Mouse (Mus musculus) gastrocnemius, adult 2 months (tissue): ENCODE measurements at regions not wholly inside any gene's neighbourhood (a gene's known extent, or its start where the extent isn't known, plus 50 kb on each side); places are given as distances from the start of the nearest gene placed in this dataset.

ENCODE experiments used
- DNase-seq: peaks from one replicate; pipeline ENCODE4 v3.0.0; 2022
- H3K27ac ChIP-seq: fragments of 200-600 bp; 2 replicates; pipeline ENCODE4 v1.8.1; 2022; ENCODE audit warnings: mild to moderate bottlenecking
- H3K4me3 ChIP-seq: fragments of 200-600 bp; 2 replicates; pipeline ENCODE4 v1.8.1; 2022; ENCODE audit warnings: mild to moderate bottlenecking, moderate library complexity
- CTCF ChIP-seq: fragments of 200-600 bp; IDR thresholded peaks from 2 replicates; pipeline ENCODE4 v1.8.1; 2022; ENCODE audit warnings: antibody characterized with exemption, mild to moderate bottlenecking, moderate library complexity
- intact Hi-C: fragments of 180-260 bp; cut with DNase I; formaldehyde crosslinking; loops from one replicate; pipeline ENCODE4 v1.15.1; 2025

DNA sequence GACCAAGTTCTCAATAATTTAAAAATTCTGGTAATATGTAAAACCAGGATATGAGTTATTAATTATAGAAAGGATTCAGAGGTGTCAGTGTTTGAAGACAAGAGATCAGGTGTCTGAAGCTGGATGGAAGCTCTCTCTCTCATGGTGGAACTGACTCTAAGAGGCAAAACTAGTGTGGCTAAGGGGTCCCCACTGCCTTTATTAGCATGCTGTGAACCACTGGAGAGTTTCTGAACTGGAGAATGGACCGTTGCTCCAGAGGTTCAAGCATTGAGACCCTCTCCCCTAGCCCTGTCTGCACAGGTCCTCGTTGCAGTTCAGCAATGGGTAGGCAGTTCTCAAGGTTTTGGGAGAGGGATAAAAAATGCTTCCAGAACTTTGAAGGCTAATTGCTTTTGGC, 191.4 kb upstream of the Gm5148 start:
- H3K4me3 ChIP-seq: no peak overlapping the region
- TF ChIP-seq CTCF: no peak
- H3K27ac ChIP-seq: peak overlapping the region; percentile 78
- intact Hi-C loops: loop anchor here (10.0 kb wide), 1 partner anchor 71 kb away; no protein-coding TSS in a partner anchor
- DNase-seq: no peak

DNA sequence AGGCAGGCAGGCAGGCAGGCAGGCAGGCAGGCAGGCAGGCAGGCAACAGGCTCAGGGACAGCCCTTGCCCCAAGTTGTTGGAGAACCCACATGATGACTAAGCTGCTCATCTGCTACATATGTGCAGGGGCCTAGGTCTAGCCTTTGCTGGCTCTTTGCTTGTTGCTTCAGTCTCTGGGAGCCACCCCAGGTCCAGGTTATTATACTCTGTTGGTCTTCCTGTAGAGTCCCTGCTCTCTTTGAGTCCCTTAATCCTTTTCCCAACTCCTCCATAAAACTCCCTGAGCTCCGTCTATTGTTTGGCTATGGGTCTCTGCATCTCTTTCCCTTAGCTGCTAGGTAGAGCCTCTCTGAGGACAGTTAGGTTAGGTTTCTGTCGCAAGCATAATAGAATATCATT, 189.8 kb upstream of the Gm5148 start:
- TF ChIP-seq CTCF: no peak
- H3K27ac ChIP-seq: no peak overlapping the region
- no peak for DNase-seq
- no peak overlapping the region for H3K4me3 ChIP-seq
- intact Hi-C loops: loop anchor here (10.0 kb wide), 1 partner anchor 69 kb away; no protein-coding TSS in a partner anchor

DNA sequence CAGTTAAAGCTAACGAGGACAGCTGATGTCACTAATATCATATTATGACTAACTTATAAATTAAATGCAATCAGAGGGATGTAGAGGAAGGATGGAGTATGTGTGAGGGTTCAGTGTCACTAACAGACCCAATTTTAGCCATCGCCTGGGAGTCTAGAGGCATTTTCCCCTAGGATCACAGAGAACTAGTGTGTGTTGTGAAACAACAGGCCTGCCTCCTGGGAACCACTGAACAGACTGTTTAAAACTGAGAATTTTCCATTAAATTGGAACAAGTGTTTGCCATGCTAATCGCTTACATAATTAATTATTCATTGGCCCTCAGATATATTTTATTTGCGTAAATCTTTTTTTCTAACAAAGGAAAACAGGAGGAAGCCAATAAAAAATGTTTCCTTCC, 185.5 kb upstream of the Gm5148 start:
- peak overlapping the region; percentile 70 for H3K27ac ChIP-seq
- no peak overlapping the region for H3K4me3 ChIP-seq
- intact Hi-C loops: loop anchor here (10.0 kb wide), 1 partner anchor 65 kb away; no protein-coding TSS in a partner anchor

DNA sequence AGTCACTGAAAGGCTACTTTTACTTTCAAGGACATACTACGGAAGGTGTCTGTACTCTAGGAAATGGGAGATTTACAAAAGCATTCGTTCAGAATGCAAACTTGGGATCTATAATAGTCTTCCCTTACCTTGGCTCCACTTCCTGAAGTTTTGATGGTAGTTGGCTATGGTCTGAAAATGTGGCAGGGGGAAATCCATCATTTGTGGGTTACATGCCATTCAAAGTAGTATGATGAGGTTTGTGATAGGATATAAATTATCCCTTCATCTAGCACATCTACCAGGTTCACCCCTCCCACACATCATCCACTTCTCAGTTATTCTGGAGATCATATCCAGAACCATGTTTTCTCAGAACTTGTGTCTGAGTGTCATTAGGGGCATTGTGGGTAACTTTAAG, 184.7 kb upstream of the Gm5148 start:
- DNase-seq: no peak
- peak overlapping the region; percentile 81; the same call in 1 of the 2 replicates for H3K27ac ChIP-seq
- H3K4me3 ChIP-seq: no peak overlapping the region
- TF ChIP-seq CTCF: no peak
- intact Hi-C loops: no loop called here

More for the DNA sequence above, 185.5 kb upstream of the Gm5148 start:
- no peak for TF ChIP-seq CTCF
- DNase-seq: no peak

DNA sequence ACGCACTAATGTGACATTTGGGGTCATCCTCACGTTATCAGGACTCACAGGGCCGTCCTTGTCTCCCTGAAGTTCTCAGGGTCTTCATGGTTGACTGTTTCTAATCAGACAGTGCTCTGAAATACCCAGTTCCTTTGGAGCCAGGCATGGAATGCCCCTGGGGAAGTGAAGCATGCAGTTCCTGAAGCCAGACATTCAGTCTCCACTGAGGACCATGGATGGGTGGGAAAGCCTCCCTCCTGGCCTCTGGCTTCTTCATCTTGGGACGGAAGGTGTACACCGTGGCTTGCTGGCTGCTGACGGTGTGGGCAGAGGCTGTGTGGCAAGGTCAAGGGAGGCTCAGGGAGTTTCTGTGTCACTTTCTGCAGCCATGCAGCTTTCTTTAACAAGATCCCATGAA, 184.2 kb upstream of the Gm5148 start:
- H3K4me3 ChIP-seq: no peak overlapping the region
- no peak for TF ChIP-seq CTCF
- no peak for DNase-seq
- intact Hi-C loops: no loop called here
- H3K27ac ChIP-seq: peak overlapping the region; percentile 81

DNA sequence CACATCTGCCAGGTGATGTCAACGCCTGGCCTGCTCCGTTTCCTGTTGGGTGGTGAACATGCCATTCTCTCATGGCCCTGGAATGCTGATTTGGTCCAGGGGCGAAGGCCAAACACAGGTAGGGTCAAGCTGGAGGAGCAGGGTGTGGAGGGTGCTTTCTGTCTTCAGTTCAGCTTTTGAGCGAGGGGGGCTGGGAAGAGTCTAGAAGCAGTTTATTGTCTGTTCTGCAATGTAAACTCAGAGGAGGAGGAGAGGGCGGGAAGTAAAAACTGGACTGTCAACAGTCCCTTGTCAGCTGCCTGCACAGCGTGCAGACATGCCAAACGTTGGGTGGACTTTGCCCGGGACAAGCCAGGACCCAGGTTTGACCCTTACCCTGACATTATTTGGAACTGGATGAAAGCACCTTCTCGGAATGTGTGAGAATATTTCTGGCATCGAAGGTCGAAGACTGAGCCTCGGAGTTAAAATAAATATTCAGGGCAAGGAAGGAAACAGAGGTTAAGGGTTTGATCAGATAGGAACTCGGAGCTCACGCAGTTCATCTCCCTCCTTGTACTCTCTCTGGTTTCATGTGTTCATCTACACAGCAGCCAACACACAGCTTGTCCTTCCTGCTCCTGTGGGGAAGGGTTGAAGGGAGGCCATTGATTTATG, 183.3 kb upstream of the Gm5148 start:
- Histone ChIP-seq H3K27ac (peak overlapping the region; percentile 81), H3K4me3 (no peak overlapping the region; the same call in 1 of the 2 replicates)
- peak; percentile 72 for DNase-seq
- intact Hi-C loops: no loop called here
- no peak for TF ChIP-seq CTCF

DNA sequence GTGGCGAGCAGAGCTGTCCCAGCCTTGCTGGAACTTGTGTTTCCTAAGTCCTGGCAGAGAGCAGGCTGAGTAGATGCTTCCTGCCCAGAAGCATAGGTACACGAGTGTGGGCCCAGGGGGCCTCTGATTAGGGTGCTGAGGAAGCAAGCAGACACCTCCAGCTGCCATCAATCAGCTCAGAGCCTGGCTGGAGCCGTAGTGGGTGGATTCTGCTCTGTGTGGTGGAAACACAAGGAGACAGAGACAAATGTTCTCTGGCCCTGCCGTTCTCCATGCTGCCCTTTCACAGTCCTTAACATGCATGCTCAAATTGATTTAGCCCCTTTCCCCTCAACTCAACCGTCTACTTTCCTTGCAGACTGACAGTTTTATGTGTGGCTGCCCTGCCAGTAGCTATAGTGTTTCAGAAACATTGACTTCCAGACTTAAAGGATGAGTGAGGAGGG, 182.5 kb upstream of the Gm5148 start:
- intact Hi-C loops: no loop called here
- no peak for TF ChIP-seq CTCF
- H3K27ac ChIP-seq: peak overlapping the region; percentile 81
- DNase-seq: peak; percentile 58
- H3K4me3 ChIP-seq: 0 out of 2 replicates have a peak overlapping the region, but pooled peaks have one; percentile 0

DNA sequence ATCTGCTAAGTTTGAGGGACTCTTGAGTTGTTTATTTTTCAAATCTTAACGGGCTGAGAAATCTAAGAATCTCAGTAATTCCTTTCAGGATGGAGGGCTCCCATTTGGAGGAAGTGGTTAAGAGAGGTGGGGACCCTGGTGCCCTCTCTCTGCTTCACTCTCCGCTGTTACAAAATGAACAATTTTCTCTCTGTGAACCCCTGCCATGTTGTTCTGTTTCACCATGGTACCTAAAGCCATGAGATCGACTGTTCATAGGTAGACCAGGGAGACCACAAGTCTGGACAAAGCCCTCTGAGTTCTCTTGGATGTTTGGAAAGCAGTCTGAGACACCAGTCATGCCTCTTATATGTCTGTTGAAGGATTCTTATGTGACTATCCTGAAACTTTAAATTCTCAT, 179.9 kb upstream of the Gm5148 start:
- Histone ChIP-seq H3K27ac (peak overlapping the region; percentile 40), H3K4me3 (no peak overlapping the region)
- no peak for DNase-seq
- TF ChIP-seq CTCF: no peak
- intact Hi-C loops: no loop called here

DNA sequence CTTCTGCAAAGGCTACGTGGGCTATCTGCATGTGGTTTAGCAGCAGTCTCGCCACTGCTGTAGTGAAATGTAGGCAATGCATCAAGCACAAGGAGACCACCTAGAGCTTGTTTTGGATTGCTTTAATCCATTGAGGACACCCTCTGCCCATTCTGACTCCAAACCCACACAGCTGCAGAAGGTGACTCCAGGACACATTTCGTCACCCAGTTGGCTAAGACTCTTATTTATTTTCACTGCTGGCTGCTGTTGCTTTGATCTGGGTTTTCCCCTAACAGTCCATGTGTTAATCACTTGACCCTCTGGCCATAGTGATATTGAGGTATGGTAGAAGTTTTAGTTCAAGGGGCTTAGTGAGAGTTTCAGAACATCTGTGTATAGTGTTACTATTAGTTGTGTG, 179.2 kb upstream of the Gm5148 start:
- TF ChIP-seq CTCF: no peak
- peak overlapping the region; percentile 40; the same call in 1 of the 2 replicates for H3K27ac ChIP-seq
- DNase-seq: peak; percentile 48
- intact Hi-C loops: no loop called here
- no peak overlapping the region for H3K4me3 ChIP-seq

DNA sequence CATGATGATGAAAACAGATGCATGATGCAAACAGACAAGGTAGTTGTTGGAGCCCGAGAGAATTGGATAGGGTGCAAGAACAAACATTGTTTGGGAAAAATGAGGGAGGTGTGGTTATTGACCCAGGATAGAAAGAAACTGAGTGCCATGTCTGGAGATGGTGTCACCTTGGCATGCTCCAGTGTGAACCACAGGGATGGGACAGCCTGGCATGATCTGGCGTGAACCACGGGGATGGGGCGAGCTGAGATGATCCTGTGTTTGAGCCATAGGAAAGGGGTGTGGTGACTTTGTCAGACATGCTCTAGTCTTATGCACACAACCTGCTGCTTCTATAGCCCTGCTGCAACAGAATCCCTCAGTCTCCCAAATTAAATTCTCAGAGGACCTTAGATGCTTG, 178.7 kb upstream of the Gm5148 start:
- peak overlapping the region; percentile 40; the same call in 1 of the 2 replicates for H3K27ac ChIP-seq
- TF ChIP-seq CTCF: no peak
- DNase-seq: no peak
- intact Hi-C loops: no loop called here
- H3K4me3 ChIP-seq: no peak overlapping the region

DNA sequence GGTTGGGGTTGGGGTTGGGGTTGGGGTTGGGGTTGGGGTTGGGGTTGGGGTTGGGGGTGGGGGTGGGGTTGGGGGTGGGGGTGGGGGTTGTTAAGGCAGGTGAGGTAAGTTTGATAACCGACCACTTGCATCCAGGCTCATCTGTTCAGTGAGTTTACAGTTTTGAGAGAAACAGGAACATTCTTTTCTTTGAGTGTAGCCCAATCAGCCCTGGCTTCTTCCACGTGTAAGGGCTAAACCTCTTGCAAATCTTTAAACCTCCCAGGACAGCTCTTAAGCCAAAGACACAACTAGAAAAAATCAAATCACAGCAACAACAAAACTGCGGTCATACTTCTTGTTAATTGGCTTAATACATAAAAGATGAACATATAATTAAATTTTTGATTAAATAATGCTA, 173.1 kb upstream of the Gm5148 start:
- no peak overlapping the region for H3K4me3 ChIP-seq
- intact Hi-C loops: no loop called here
- no peak for TF ChIP-seq CTCF
- no peak for DNase-seq
- H3K27ac ChIP-seq: peak overlapping the region; percentile 74

DNA sequence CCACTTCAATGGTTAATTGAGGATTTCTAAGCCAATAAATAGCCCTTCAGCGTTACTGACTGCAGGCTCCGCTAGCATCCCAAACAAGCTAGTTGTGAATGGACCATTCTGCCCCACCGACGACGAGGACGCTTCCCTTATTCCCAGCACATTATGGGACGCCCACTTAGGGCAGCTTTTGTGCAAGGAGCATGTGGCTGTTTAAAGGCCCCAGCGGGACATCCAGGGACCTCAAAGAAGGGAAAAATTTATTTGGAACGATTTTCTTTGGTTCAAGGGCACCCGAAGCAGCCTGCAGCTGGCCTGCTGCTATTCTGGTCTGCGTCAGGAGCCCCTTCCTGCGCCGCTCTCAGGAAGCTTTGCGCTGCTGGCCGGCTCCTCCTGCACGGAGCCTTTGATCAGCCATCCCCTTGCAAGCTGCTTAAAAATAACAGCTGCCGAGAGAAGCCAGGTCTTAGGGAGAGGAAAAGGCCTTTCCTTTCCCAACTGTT, 172.6 kb upstream of the Gm5148 start:
- no peak; the same call in 1 of the 2 replicates for TF ChIP-seq CTCF
- DNase-seq: peak; percentile 61
- H3K4me3 ChIP-seq: peak overlapping the region; percentile 61
- peak overlapping the region; percentile 87 for H3K27ac ChIP-seq
- intact Hi-C loops: no loop called here

DNA sequence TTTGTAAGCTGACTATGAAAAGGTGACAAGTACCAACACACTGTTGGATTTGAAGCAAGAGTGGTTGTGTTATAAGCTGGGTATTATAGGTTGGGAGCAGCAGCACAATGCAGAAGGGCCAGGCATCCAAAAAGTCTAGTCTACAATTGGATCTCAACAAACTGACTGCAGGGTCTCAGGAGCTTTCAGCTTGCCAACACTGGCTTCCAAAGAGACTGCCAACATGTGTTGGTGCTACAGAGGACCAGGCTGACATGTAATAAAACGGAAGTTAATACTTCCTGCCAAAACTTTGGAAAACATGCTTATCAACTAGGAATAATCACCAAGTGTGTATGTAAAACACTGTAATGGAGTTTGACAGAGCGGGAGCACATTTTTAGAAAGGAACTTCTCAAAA, 170.3 kb upstream of the Gm5148 start:
- Histone ChIP-seq H3K27ac (peak overlapping the region; percentile 59; the same call in 1 of the 2 replicates), H3K4me3 (no peak overlapping the region)
- no peak for DNase-seq
- TF ChIP-seq CTCF: no peak
- intact Hi-C loops: no loop called here

DNA sequence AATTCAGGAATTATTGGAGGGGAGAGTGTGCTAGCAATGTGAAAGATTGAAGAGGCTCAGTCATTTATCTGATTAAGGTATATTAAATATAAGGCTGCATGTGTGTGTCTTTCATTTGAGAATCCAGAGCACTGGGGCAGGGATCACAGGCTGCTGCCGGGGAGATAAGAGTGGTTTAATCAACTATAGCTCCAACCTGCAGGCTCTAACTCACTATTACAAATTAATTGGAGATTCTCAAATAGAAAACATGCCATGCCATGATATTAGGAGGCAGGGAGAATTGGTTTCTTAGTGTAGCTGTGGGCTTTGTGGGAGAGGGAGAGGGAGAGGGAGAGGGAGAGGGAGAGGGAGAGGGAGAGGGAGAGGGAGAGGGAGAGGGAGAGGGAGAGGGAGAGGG, 165.9 kb upstream of the Gm5148 start:
- H3K27ac ChIP-seq: no peak overlapping the region

More for the DNA sequence above, 165.9 kb upstream of the Gm5148 start:
- DNase-seq: no peak
- no peak overlapping the region for H3K4me3 ChIP-seq
- TF ChIP-seq CTCF: no peak
- intact Hi-C loops: no loop called here
